Mouse (Mus musculus): ENCODE data around the gene Trafd1. TPM values are rescaled to one million over a fixed set of nuclear protein-coding genes. Genes with fewer than 3 reads are reported as not detected.
"Not testable (repeated sequence)": the region's sequence is repeated elsewhere in the genome, so short reads cannot be mapped to it uniquely, and the experiment has no call there.

Gene Trafd1
- polyA plus RNA-seq, 1 experiment, result 108 TPM

GRCm38 (mm10) chr5:121387126-121387525, 1.7 kb upstream of the Trafd1 start:
- Histone ChIP-seq H3K4me1 (ENCODE audit: control insufficient read depth, insufficient read depth, low read length) (peaks cover 10% of the 10 kb centered on the region; the same call in 1 of the 2 replicates), H3K4me3 (replicated peaks; ENCODE audit: extremely low read depth, low read depth, low read length) (no peak overlapping the region)
- WGBS, result 47% methylated on average over 4 of the region's 4 CpGs
- no peak for TF ChIP-seq POLR2A (IDR thresholded peaks at IDR 0.05; ENCODE audit: borderline replicate concordance, extremely low read depth, low read depth, low read length)
- no peak for TF ChIP-seq CTCF (IDR thresholded peaks at IDR 0.05; ENCODE audit: insufficient read depth, low read length)
- no peak for DNase-seq

DNA sequence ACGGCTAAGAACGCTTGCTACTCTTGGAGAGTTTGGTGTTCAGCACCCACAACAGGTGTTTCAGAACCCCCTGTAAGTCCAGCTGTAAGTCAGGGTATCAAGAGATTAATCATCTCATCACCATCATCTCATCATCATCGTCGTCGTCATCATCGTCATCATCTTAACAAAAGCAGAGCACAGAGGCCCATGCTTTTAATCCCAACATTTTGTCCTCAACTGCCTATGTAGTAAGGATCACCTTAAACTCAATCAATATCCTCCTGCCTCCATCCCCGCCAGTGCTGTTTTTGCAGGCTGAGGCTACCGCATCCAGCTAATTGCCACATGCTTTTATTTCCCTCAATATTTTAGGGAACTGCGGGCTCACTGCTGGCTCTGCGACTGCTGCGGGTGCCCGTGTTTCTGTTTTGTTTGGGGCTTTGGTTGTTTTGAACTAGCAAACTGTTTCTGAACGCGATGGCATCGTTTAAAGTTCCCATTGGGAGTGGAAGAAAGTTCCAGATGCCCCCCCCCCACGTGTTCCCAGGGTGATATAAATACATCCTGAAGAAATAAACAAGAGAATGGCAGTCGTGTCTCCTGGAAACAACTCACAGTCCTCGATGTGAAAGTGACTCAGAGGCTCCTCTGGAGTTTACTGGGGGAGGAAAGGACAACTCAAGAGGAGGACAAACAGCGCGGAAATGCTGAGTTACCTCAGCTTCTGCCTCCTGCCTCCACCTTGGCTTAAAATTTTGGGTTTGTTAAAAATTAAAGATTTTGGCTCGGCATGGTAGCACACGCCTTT, 883 bp upstream of the Trafd1 start:
- 18% methylated on average over 22 of the region's 22 CpGs for WGBS
- H3K4me1 ChIP-seq (ENCODE audit: control insufficient read depth, insufficient read depth, low read length), result peaks cover 10% of the 10 kb centered on the region; the same call in 1 of the 2 replicates
- no peak for DNase-seq
- H3K4me3 ChIP-seq (replicated peaks; ENCODE audit: extremely low read depth, low read depth, low read length), result no peak overlapping the region
- TF ChIP-seq CTCF (IDR thresholded peaks at IDR 0.05; ENCODE audit: insufficient read depth, low read length) (no peak), POLR2A (IDR thresholded peaks at IDR 0.05; ENCODE audit: borderline replicate concordance, extremely low read depth, low read depth, low read length) (no peak)

GRCm38 (mm10) chr5:121384757-121385460, 523 bp downstream of the Trafd1 start:
- peaks cover 10% of the 10 kb centered on the region; the same call in 1 of the 2 replicates for H3K4me1 ChIP-seq (ENCODE audit: control insufficient read depth, insufficient read depth, low read length)
- WGBS, result under 1% methylated on average over 46 of the region's 47 CpGs
- peak; percentile 74 for DNase-seq
- TF ChIP-seq CTCF (IDR thresholded peaks at IDR 0.05; ENCODE audit: insufficient read depth, low read length) (no peak), POLR2A (IDR thresholded peaks at IDR 0.05; ENCODE audit: borderline replicate concordance, extremely low read depth, low read depth, low read length) (no peak)
- H3K4me3 ChIP-seq (replicated peaks; ENCODE audit: extremely low read depth, low read depth, low read length), result peak overlapping the region; percentile 87

GRCm38 (mm10) chr5:121383857-121384756, 1.3 kb downstream of the Trafd1 start:
- 19% methylated on average over 10 of the region's 10 CpGs for WGBS

GRCm38 (mm10) chr5:121380692-121381091, 4.7 kb downstream of the Trafd1 start:
- whole genome bisulfite sequencing, result 92% methylated on average over 2 of the region's 2 CpGs
- DNase-seq, result no peak
- Histone ChIP-seq H3K4me1 (ENCODE audit: control insufficient read depth, insufficient read depth, low read length) (peaks cover 2% of the 10 kb centered on the region; the same call in 1 of the 2 replicates), H3K4me3 (replicated peaks; ENCODE audit: extremely low read depth, low read depth, low read length) (no peak overlapping the region)
- TF ChIP-seq POLR2A (IDR thresholded peaks at IDR 0.05; ENCODE audit: borderline replicate concordance, extremely low read depth, low read depth, low read length), result no peak
- no peak; the same call in 1 of the 2 replicates for TF ChIP-seq CTCF (IDR thresholded peaks at IDR 0.05; ENCODE audit: insufficient read depth, low read length)

More at GRCm38 (mm10) chr5:121383857-121384756, 1.3 kb downstream of the Trafd1 start:
- no peak for DNase-seq
- peaks cover 10% of the 10 kb centered on the region; the same call in 1 of the 2 replicates for H3K4me1 ChIP-seq (ENCODE audit: control insufficient read depth, insufficient read depth, low read length)
- H3K4me3 ChIP-seq (replicated peaks; ENCODE audit: extremely low read depth, low read depth, low read length), result peak overlapping the region; percentile 87
- TF ChIP-seq POLR2A (IDR thresholded peaks at IDR 0.05; ENCODE audit: borderline replicate concordance, extremely low read depth, low read depth, low read length), result no peak
- TF ChIP-seq CTCF (IDR thresholded peaks at IDR 0.05; ENCODE audit: insufficient read depth, low read length), result no peak

DNA sequence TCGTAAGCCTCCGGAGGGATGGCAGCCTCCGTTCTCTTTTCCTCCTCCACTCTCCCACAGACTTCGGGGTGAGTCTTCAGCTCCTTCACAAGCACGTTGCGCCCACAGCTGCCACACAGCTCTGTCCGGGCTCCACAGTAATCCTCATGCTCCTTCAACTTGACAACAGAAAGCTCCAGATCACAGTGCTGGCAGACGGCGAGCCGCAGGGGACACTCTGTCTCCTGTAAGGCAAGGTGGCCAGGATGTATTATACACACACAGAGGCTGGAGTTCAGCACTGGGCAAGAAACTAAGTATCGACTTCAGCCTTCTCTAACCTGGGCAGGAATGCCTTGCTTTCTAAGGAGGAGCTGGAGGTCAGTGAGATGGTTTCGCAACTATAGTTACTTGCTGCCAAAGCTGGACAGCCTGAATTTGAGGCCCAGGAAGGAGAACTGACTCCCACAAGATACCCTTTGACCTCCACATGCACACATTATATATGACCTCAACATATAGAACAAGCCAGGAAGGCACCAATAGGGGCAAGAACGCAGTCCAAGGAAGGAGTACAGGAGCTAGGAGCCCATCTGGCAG, 6.7 kb downstream of the Trafd1 start:
- WGBS, result 84% methylated on average over 13 of the region's 13 CpGs

DNA sequence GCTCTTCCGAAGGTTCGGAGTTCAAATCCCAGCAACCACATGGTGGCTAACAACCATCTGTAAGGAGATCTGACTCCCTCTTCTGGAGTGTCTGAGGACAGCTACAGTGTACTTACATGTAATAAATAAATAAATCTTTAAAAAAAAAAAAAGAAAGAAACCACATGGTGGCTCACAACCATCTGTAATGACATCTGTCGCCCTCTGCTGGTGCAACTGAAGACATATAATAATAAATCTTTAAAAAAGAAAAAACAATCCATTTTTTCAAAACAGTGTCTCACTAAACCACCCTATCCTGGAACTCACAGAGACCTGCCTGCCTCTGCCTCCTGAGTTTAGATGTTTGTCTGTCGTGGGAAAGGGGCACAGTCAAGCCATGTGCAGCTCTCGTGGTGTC, 8.5 kb downstream of the Trafd1 start:
- DNase-seq; H3K4me1 ChIP-seq (ENCODE audit: control insufficient read depth, insufficient read depth, low read length); H3K4me3 ChIP-seq (replicated peaks; ENCODE audit: extremely low read depth, low read depth, low read length): not testable (repeated sequence)
- WGBS, result 75% methylated on average over 5 of the region's 5 CpGs
- peak; percentile 8; the same call in 1 of the 2 replicates for TF ChIP-seq CTCF (IDR thresholded peaks at IDR 0.05; ENCODE audit: insufficient read depth, low read length)

More for the DNA sequence above, 6.7 kb downstream of the Trafd1 start:
- DNase-seq, result no peak
- peaks cover 2% of the 10 kb centered on the region; the same call in 1 of the 2 replicates for H3K4me1 ChIP-seq (ENCODE audit: control insufficient read depth, insufficient read depth, low read length)
- no peak overlapping the region for H3K4me3 ChIP-seq (replicated peaks; ENCODE audit: extremely low read depth, low read depth, low read length)
- TF ChIP-seq CTCF (IDR thresholded peaks at IDR 0.05; ENCODE audit: insufficient read depth, low read length) (no peak), POLR2A (IDR thresholded peaks at IDR 0.05; ENCODE audit: borderline replicate concordance, extremely low read depth, low read depth, low read length) (no peak)

- 88% methylated on average over 3 of the region's 3 CpGs for WGBS
- DNase-seq, result no peak
- H3K4me3 ChIP-seq (replicated peaks; ENCODE audit: extremely low read depth, low read depth, low read length), result no peak overlapping the region
- TF ChIP-seq CTCF (IDR thresholded peaks at IDR 0.05; ENCODE audit: insufficient read depth, low read length) (no peak), POLR2A (IDR thresholded peaks at IDR 0.05; ENCODE audit: borderline replicate concordance, extremely low read depth, low read depth, low read length) (no peak)
- no peaks in the 10 kb centered on the region for H3K4me1 ChIP-seq (ENCODE audit: control insufficient read depth, insufficient read depth, low read length)
Measured at GRCm38 (mm10) chr5:121374790-121375189, 10.6 kb downstream of the Trafd1 start.

Measured in lung, adult 2 months (tissue).